Mouse (Mus musculus): ENCODE measurements around the gene Abhd4.

Abhd4 gene

GRCm38 (mm10) chr14:54253741-54254291 lies at the start of gene Abhd4, which contains the start of gene Dad1:
Gene Abhd4 (plus strand): TSS chr14:54254188.
Gene Dad1 (minus strand): TSS chr14:54254104.
- peak; percentile 98 for DNase-seq (ENCODE audit: low spot score in 2 of 2)

- no peak for DNase-seq (ENCODE audit: low spot score in 2 of 2)
Measured at GRCm38 (mm10) chr14:54204311-54204710, 49.7 kb upstream of the Abhd4 start.

- no peak for DNase-seq (ENCODE audit: low spot score in 2 of 2)
Measured at GRCm38 (mm10) chr14:54204786-54205185, 49.2 kb upstream of the Abhd4 start.

- no peak for DNase-seq (ENCODE audit: low spot score in 2 of 2)
Measured at GRCm38 (mm10) chr14:54205904-54206303, 48.1 kb upstream of the Abhd4 start.

GRCm38 (mm10) chr14:54206309-54206708 lies 47.7 kb upstream of the Abhd4 start:
- no peak for DNase-seq (ENCODE audit: low spot score in 2 of 2)

GRCm38 (mm10) chr14:54206750-54207550 lies 47.0 kb upstream of the Abhd4 start:
- no peak for DNase-seq (ENCODE audit: low spot score in 2 of 2)

- no peak for DNase-seq (ENCODE audit: low spot score in 2 of 2)
Measured at GRCm38 (mm10) chr14:54207924-54208323, 46.1 kb upstream of the Abhd4 start.

- no peak for DNase-seq (ENCODE audit: low spot score in 2 of 2)
Measured at GRCm38 (mm10) chr14:54208741-54209140, 45.2 kb upstream of the Abhd4 start.

- no peak for DNase-seq (ENCODE audit: low spot score in 2 of 2)
Measured at GRCm38 (mm10) chr14:54209932-54210331, 44.1 kb upstream of the Abhd4 start.

- no peak for DNase-seq (ENCODE audit: low spot score in 2 of 2)
Measured at GRCm38 (mm10) chr14:54210401-54210800, 43.6 kb upstream of the Abhd4 start.

- DNase-seq (ENCODE audit: low spot score in 2 of 2), result no peak
Measured at GRCm38 (mm10) chr14:54211199-54211598, 42.8 kb upstream of the Abhd4 start.

- DNase-seq (ENCODE audit: low spot score in 2 of 2), result no peak
Measured at GRCm38 (mm10) chr14:54211755-54212154, 42.2 kb upstream of the Abhd4 start.

GRCm38 (mm10) chr14:54213734-54214133 lies 40.3 kb upstream of the Abhd4 start:
- DNase-seq (ENCODE audit: low spot score in 2 of 2), result no peak

GRCm38 (mm10) chr14:54214477-54214876 lies 39.5 kb upstream of the Abhd4 start:
- no peak for DNase-seq (ENCODE audit: low spot score in 2 of 2)

GRCm38 (mm10) chr14:54214901-54215300 lies 39.1 kb upstream of the Abhd4 start:
- DNase-seq (ENCODE audit: low spot score in 2 of 2), result no peak

GRCm38 (mm10) chr14:54216126-54216525 lies 37.9 kb upstream of the Abhd4 start:
- no peak for DNase-seq (ENCODE audit: low spot score in 2 of 2)

- no peak for DNase-seq (ENCODE audit: low spot score in 2 of 2)
Measured at GRCm38 (mm10) chr14:54218233-54218632, 35.8 kb upstream of the Abhd4 start.

- no peak for DNase-seq (ENCODE audit: low spot score in 2 of 2)
Measured at GRCm38 (mm10) chr14:54218721-54219120, 35.3 kb upstream of the Abhd4 start.

GRCm38 (mm10) chr14:54219256-54219655 lies 34.7 kb upstream of the Abhd4 start:
- no peak for DNase-seq (ENCODE audit: low spot score in 2 of 2)

GRCm38 (mm10) chr14:54219849-54220248 lies 34.1 kb upstream of the Abhd4 start:
- DNase-seq (ENCODE audit: low spot score in 2 of 2), result no peak

GRCm38 (mm10) chr14:54220726-54221494 lies 33.1 kb upstream of the Abhd4 start:
- no peak for DNase-seq (ENCODE audit: low spot score in 2 of 2)

GRCm38 (mm10) chr14:54221641-54222040 lies 32.3 kb upstream of the Abhd4 start:
- DNase-seq (ENCODE audit: low spot score in 2 of 2), result no peak

All from spleen, postnatal 10 days (tissue).